Mouse (Mus musculus) c-Kit-negative CD71-positive TER-119-positive erythroid progenitor cells, embryonic 14.5 days (primary cell): ENCODE measurements around the gene Mctp2.

Experiments
- DNase-seq: peaks from one replicate; pipeline ENCODE4 v3.0.0-alpha.2; 2013; ENCODE audit warnings: low read depth, low spot score

The Mctp2 gene

DNA sequence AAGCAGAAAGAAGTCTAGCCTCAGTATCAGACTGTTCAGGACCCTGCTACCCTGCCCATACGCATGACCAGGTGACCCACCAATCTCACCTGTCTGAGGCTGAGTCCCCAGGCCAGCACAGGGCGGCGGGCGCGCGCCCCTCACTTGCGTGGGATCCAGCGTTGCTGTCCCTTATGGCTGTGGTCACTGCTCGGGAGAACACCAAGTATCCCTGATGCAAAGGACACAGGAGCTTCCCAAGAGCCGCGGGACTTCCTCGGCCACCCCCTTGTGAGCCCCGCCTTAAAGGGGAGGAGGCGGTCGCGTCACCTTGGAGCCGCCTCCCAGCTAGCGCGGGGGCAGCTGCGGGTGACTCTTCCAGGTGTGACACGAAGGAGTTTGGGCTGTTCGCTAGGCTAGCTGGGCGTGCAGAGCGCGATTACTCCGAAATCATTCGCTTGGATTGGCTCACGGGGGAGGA, at the start of gene Mctp2:
TSS of gene Mctp2 (minus strand) at position 227 of the 460 bp plus-strand sequence.
- DNase-seq, result no peak

DNA sequence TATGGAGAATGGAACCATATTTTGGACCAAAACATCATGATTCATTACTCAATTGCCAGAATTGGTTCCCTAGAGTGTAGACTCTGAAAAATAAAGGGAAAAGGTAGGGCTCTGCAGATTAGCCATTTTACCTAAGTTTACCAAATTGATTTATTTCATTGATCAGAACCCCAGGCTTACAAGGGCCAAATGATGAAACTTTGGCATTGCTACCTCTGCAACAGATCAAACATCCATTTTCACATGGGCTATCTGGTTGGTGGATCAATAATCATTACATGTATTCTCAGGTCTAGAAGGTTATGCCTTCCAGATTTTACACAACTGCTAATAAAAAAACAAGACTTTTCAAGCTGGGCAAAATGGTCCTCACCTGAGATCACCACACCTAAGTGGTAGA, 39.5 kb upstream of the Mctp2 start:
- DNase-seq, result no peak

GRCm38 (mm10) chr7:72343751-72344150, 37.3 kb upstream of the Mctp2 start:
- DNase-seq, result no peak

- DNase-seq, result no peak
These were observed 36.4 kb upstream of the Mctp2 start for GRCm38 (mm10) chr7:72342822-72343221.

DNA sequence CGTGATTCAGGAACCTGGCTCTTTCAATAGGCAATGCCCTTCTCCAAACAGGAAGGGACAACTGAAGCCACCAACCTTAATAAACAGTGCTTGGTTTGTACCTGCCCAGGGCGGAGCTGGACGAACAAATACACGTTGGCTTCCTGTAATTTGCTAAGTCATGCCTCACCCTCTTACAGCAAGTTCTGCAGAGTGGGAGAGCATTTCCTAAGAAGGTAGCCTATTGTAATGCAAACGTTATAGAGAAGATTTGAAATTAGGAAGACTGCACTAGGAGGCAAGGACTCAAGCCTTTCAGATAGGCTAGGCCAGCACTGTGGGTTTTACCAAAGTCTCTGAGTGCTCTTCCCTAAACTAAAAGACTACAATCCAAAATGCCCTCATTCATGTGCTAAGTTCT, 19.6 kb upstream of the Mctp2 start:
- no peak for DNase-seq

GRCm38 (mm10) chr7:72320906-72321305, 14.5 kb upstream of the Mctp2 start:
- DNase-seq, result no peak

DNA sequence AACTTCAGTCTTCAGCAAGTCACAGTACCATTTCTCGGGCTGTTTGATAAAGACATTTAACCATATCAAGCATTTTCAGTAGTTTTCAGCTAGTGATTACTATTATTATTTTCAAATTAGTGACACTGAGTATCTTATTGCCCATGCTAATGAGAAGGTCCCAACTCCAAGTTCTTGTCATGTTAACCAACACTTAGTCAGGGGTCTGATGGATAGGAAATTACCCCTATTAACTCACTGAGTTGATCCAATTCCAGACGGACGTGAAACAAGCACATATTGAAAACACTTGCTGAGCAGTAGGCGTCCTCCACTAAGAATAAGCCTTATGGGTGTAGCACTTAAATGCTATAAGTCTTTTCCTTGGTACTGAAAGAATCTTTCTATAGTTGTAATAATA, 14.0 kb upstream of the Mctp2 start:
- no peak for DNase-seq

DNA sequence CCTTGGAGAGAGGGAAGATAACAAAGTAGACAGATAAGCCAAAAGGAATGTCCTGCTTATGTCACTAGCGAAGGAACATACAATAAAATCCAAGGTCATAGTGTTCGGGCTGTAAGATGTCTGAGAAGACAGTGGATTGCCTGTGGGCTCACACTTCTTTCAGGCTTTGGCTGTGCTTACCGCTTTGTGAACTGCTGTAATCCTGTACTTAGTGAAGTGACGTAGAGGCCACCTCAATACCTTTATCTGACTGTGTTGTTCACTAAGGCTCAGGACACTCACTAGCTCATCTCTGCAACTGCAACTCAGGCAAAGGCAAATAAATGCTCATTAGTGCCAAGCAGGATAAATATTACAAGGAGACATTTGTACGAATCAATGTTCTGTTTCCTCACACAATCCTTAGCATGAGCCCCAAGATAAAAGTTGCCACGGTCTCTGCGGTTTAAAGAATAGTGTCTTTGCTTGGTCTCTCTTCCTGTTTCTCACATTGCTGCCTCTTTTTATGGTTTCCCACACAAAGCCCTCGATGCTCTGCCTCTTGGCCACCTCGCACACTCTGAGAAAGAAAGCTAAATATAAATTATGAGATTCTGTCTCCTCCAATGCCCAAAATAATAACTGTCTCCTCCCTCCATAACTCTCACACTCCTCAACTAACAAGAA, 8.1 kb upstream of the Mctp2 start:
- DNase-seq, result no peak

DNA sequence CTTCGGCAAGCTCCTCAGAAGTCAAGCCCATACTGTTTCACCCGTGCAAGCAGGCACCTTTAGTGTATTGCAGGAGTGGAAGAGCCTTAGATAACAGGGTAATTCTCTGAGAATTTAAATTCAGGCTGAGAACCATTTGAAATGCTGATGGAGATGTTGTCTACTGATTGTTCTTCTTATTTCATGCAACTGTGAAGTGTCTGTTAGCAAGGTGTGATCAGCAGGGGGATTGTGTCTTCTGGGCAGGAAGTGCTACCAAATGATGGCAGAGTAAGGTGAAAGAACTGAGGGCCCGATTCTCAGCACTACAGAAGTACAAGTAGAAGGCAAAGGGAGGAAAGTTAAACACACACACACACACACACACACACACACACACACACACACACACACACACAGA, 7.5 kb upstream of the Mctp2 start:
- DNase-seq, result no peak

GRCm38 (mm10) chr7:72311582-72311981, 5.2 kb upstream of the Mctp2 start:
- no peak for DNase-seq

- no peak for DNase-seq
These were observed 1.7 kb upstream of the Mctp2 start for GRCm38 (mm10) chr7:72308078-72308477.

DNA sequence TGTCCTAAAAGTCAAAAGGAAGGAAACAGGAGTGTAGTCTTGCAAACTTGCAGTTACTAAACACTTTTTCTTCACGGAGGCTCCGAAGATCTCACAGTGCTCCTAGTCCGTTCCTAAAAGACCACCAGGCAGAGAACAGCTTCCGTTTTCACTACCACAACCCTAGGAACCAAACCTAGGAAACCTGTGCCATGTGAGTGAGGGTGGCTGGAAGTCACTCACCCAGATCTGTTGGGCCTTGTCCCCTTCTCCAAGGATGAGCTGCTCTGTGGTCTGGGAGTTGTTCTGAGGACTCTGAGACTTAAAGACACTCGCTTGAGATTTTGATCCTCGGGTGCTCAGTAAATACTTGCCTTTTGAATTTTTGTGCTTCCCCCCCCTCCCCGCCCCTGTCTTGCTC, 439 bp upstream of the Mctp2 start:
- DNase-seq, result no peak

GRCm38 (mm10) chr7:72305971-72306370, 437 bp downstream of the Mctp2 start:
- no peak for DNase-seq

DNA sequence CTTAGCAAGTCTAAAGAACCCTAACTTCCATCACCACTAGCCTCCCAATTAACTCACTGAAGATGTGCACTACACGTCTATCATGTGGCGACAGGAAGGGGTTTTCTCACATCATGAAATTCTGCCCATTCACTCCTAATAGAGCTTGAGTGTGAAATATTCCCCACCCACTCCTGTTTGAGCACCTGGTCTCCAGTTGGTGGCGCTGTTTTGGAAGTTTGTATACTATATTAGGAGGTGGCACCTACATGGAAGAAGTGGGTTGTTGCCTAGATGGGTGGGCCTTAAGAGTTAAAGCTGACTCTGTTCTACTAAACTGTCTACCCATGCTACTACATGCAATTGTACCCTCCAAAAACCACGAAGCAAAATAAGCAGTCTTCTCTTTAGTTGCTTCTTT, 4.7 kb downstream of the Mctp2 start:
- DNase-seq, result no peak

- DNase-seq, result no peak
These were observed 6.7 kb downstream of the Mctp2 start for GRCm38 (mm10) chr7:72299726-72300125.

DNA sequence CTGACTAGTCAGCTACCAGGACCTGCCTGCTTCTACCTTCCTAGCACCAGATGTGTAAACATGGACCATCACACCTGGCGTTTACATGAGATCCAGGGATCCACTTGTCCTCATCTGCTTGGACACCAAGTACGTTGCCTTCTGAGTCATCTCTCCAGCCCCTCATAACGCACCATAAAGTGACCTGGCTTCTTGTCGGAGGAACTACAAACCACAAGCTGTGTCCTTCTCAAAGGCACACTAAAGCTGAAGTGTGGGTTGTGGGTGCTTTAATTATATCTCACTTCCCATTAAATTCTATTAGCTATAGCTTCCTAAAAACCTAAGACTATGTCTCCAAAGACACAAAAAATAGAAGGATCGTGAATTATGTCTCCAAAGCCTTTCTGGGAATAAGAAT, 9.4 kb downstream of the Mctp2 start:
- DNase-seq, result no peak

- DNase-seq, result no peak
These were observed 10.2 kb downstream of the Mctp2 start for GRCm38 (mm10) chr7:72296171-72296570.

GRCm38 (mm10) chr7:72294886-72295285, 11.5 kb downstream of the Mctp2 start:
- DNase-seq, result no peak

DNA sequence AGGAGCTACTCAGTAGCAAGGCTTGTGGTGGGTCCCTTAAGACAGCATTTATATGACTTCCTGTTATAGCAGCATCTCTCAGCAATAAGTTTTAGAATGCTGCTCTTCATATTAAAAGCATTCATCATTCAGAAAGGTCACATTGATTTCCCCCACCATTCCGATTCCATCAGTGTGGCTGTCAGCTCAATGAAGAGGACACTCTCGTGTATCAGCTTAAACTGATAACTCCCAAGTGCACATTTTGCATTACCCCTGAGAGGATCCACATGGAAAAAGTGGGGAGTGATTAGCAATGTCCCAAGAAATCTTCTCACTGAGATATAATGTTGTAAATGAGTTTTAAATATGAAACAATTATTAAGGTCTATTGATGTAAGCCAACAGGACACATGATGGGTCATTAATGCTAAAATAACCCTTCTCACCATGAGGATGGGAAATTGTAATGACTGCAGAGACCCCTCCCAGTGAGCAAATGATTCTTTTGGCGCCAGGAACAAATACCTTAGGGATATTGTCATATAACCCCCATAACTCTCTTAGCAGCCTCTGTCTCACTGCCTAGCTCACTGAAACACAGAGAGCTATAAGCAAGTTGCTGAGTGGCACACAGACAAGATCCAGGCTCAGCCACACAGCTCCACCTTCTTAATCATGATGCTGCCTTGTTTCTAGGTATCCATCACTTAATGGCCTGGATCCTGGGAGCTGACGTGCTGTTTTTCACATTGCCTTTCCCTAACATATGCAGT, 12.4 kb downstream of the Mctp2 start:
- DNase-seq, result no peak

DNA sequence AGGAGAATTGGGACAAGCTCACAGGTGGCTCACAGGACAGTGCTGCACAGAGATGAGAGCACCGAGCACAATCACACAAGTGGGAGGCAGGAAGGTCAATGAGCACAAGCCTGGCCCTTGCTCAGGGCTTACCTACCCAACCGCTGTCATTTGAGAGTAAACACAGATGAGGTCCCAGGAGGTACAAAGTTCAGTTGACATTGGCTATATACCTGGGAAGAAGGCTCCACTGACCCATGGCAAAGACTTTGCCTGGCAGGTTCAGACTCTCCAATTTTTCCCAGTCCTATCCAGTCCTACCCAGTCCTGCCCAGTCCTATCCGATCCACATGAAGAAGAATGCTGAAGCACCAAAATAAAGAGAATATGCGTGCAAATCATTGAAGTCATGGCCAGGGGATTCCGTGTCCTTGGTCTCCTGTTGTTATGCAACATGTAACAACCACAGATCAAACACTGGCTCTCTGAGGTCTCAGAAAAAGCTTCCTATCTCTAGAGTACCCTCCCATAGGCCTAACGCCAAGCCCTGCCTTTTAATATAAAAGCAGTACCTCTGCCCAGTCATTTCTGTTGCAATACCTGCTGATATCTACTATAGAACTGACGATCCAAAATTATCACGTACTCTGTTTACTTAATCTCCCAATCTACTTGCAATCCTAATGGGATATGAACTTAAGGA, 14.0 kb downstream of the Mctp2 start:
- no peak for DNase-seq

GRCm38 (mm10) chr7:72280721-72281120, 25.7 kb downstream of the Mctp2 start:
- no peak for DNase-seq

- DNase-seq, result no peak
These were observed 28.0 kb downstream of the Mctp2 start for GRCm38 (mm10) chr7:72278412-72278811.

DNA sequence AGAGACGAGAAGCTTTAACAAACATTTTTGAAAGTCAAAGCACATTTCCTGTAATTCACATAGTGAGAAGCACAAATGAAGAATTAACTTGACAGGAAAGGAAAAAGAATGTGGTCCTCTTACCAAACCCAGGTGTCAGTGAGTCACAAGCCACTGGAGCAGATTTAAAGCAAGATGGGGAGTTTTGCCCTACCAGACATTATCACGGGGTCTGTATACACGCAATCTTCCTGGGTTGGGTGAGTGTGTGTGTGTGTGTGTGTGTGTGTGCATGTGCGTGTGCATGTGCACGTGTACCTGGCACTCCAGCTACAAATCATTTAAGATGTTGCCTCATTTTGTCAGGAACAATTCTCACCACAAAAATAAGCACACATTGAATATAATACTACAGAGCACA, 30.9 kb downstream of the Mctp2 start:
- no peak for DNase-seq
